Mouse (Mus musculus) cortical plate, adult 2 months (tissue): ENCODE data around the gene Sdhc. TPM values are rescaled to one million over a fixed set of nuclear protein-coding genes. Genes with fewer than 3 reads are reported as not detected.
"Not testable (repeated sequence)": the region's sequence is repeated elsewhere in the genome, so short reads cannot be mapped to it uniquely, and the experiment has no call there.

Experiments
- H3K27ac ChIP-seq: fragments of 200-500 bp; 2 replicates; pipeline ENCODE4 v1.5.1; 2012; ENCODE audit warnings: low read length, control low read depth, inconsistent platforms; ENCODE audit not compliant: insufficient read depth
- H3K4me1 ChIP-seq: fragments of 200-500 bp; 2 replicates; pipeline ENCODE4 v1.6.1; 2011; ENCODE audit warnings: low read length; ENCODE audit not compliant: control insufficient read depth, insufficient read depth
- H3K4me3 ChIP-seq: fragments of 200-500 bp; 2 replicates; pipeline ENCODE4 v1.5.1; 2011; ENCODE audit warnings: mild to moderate bottlenecking, low read length, control low read depth; ENCODE audit not compliant: insufficient read depth
- CTCF ChIP-seq: fragments of 200-500 bp; IDR thresholded peaks from 2 replicates; pipeline ENCODE4 v1.5.1; 2011; ENCODE audit warnings: mild to moderate bottlenecking, control low read depth, low read length; ENCODE audit not compliant: insufficient read depth; ENCODE audit errors: extremely low read depth
- POLR2A ChIP-seq: fragments of 200-500 bp; IDR thresholded peaks from 2 replicates; pipeline ENCODE4 v1.6.1; 2011; ENCODE audit warnings: mild to moderate bottlenecking, low read length, control low read depth; ENCODE audit not compliant: insufficient read depth; ENCODE audit errors: extremely low read depth
- polyA plus RNA-seq: library from polyadenylated mRNA; depleted of rRNA; stranded (reverse); fragments of >200 nt; gene quantifications from 2 replicates; pipeline ENCODE4 v1.2.3, GENCODE M21; 2012

Gene Sdhc
- polyA plus RNA-seq, 1 experiment = 242 TPM

- Histone ChIP-seq H3K4me3 (no peak overlapping the region), H3K4me1 (no peaks in the 10 kb centered on the region), H3K27ac (peak overlapping the region; percentile 56; the same call in 1 of the 2 replicates)
- TF ChIP-seq CTCF (no peak), POLR2A (no peak)
Observed at GRCm38 (mm10) chr1:171169913-171170312, 19.5 kb upstream of the Sdhc start.

DNA sequence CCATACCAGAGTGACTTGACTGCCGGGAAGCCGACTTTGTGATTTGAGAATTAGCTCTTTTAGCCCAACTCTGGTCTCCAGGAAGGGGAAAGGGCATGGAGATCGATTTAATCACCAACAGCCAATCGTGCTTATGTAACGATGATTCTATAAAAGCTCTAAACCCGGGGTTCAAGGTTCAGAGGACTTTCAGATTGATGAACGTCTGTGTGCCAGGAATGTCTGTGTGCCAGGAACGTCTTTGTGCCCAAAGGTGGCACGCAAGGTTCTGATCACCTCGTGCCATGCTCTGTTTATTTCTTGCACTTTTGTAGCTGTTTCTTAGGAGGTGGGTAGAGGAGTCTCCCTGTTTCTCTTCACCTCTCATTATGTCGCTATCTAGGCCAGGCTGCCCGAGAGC lies 18.5 kb upstream of the Sdhc start:
- TF ChIP-seq CTCF (no peak), POLR2A (no peak)
- Histone ChIP-seq H3K4me3 (no peak overlapping the region), H3K4me1 (no peaks in the 10 kb centered on the region), H3K27ac (no peak overlapping the region)

DNA sequence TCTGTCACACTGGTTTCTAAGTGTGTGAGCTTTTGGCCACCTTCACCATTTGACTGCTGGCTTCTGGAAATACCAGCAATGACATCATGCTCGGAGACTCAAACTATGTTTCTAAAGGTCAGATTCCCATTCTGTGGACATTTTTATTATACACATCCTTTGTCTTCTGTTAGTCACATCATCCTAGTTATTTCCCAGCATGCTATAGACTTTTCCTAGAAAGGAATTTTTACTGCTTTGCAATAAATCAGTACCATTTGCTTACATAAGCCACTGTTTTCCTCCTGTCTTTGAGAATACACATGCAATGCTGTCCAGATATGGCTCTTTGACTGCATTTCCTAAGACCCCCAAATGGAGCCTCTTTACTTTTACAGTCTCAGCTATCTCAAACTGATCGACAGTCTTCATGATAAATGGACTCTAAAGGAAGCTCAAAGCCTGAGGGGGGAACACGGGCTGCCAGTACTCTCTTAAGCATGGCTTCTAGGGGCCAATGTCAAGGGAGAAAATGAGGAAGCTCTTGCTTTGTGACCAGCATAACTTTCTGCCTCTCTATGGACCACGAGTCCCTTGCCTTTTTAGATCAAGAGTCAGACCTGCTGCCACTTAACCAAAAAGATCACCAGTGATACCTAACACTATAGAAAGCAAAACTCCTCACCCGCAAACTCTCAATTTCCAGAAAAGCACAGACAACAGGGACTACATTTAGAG lies 15.4 kb upstream of the Sdhc start:
- TF ChIP-seq CTCF (no peak), POLR2A (no peak)
- H3K4me1 ChIP-seq = no peaks in the 10 kb centered on the region
- H3K4me3 ChIP-seq = no peak overlapping the region
- H3K27ac ChIP-seq = no peak overlapping the region

- H3K27ac ChIP-seq = no peak overlapping the region
- no peak for TF ChIP-seq POLR2A
- peak; percentile 21; the same call in 1 of the 2 replicates for TF ChIP-seq CTCF
- H3K4me3 ChIP-seq = no peak overlapping the region
- H3K4me1 ChIP-seq = no peaks in the 10 kb centered on the region
Observed at GRCm38 (mm10) chr1:171164258-171164657, 13.9 kb upstream of the Sdhc start.

DNA sequence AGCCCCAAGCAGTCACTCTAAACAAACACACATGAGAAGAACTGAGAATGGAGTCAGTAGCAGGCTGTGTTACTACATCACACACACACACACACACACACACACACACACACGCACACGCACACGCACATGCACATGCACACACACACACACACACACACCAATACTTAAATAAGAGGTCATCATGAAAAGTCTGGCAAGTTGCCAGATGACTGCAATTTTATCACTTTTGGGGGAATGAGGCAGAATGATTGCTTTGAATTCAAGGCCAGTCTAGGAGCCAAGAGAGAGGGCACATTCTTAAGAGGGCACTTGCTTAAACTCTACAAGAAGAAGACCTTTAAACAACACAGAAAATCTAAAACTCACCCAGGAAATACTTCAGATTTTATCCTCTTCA lies 12.1 kb upstream of the Sdhc start:
- H3K27ac ChIP-seq = no peak overlapping the region
- H3K4me3 ChIP-seq = no peak overlapping the region
- no peaks in the 10 kb centered on the region for H3K4me1 ChIP-seq
- TF ChIP-seq POLR2A (no peak), CTCF (no peak)

DNA sequence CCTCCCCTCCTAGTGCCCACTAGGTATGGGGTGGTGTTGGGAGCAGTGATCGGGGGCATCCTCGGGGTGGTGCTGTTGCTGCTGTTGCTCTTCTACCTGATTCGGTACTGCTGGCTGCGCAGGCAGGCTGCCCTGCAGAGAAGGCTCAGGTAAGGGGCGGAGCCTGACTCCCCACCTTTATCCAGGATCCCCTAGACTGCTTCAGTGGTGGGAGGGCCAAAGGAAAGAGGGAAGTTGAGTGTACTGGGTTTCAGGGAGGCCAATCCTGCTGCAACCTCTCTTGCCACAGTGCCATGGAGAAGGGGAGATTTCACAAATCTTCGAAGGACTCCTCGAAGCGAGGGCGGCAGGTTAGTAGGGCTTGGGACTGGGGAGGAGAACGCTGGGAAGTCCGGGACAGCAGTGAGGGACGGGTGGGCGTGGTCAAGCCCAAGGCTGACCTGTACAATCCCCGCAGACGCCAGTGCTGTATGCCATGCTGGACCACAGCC lies 9.1 kb upstream of the Sdhc start:
- Histone ChIP-seq H3K27ac (no peak overlapping the region), H3K4me1 (no peaks in the 10 kb centered on the region), H3K4me3 (no peak overlapping the region)
- no peak for TF ChIP-seq POLR2A
- peak; percentile 8; the same call in 1 of the 2 replicates for TF ChIP-seq CTCF

- Histone ChIP-seq H3K4me1 (no peaks in the 10 kb centered on the region), H3K27ac (no peak overlapping the region), H3K4me3 (no peak overlapping the region)
- TF ChIP-seq CTCF (no peak), POLR2A (no peak)
Observed at GRCm38 (mm10) chr1:171157965-171158364, 7.6 kb upstream of the Sdhc start.

- H3K4me3 ChIP-seq = no peak overlapping the region
- no peaks in the 10 kb centered on the region for H3K4me1 ChIP-seq
- no peak for TF ChIP-seq POLR2A
- no peak overlapping the region for H3K27ac ChIP-seq
Observed at GRCm38 (mm10) chr1:171156644-171157043, 6.2 kb upstream of the Sdhc start.

DNA sequence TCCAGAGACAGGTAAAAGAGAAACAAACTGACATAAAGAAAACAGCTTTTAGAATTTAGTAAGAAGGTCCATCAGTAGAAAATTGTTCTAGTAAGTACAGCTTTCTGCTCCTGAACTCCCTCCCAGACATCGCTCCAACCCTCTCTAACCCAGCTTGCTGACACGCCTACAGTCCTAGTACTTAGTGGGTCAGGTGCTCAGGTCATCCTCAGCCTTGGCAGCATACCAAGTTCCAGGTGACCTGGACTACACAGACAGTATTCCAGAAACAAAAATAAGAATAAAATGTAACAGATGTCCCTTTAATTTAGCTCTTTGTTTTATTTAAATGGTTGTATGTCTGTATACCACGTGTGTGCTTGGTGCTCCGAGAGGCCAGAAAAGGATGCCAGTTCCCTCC lies 1.6 kb upstream of the Sdhc start:
- no peak for TF ChIP-seq CTCF
- no peak for TF ChIP-seq POLR2A
- Histone ChIP-seq H3K4me1 (no peaks in the 10 kb centered on the region; the same call in 1 of the 2 replicates), H3K27ac (no peak overlapping the region), H3K4me3 (no peak overlapping the region)

DNA sequence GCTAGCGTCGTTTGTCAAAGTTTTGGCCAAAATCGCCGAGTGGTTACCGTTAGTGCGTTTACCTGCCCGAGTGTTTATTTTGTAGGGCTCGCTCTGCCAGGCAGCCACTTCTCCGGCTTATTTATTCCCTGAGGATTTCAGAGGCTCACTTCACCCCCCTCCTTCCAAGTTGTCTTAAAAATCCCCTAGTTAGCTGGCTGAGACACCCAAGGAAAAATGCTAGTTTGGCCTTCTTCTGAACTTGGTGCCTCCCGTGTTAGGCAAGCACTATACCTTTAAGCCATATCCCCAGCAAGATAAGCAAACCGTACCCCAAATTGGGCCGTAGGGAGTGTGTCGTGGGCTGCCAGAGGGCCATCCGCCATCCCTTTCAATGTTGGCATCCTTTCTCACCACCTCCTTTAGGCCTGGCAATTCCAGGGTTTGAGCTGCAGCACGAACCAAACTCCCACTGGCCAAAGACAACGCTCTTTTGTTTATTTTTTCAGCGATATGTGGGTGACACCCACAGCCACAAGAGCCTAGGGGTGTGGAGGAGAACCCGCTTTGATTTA lies 512 bp upstream of the Sdhc start:
- no peak for TF ChIP-seq POLR2A
- TF ChIP-seq CTCF = no peak
- peak overlapping the region; percentile 20 for H3K27ac ChIP-seq

DNA sequence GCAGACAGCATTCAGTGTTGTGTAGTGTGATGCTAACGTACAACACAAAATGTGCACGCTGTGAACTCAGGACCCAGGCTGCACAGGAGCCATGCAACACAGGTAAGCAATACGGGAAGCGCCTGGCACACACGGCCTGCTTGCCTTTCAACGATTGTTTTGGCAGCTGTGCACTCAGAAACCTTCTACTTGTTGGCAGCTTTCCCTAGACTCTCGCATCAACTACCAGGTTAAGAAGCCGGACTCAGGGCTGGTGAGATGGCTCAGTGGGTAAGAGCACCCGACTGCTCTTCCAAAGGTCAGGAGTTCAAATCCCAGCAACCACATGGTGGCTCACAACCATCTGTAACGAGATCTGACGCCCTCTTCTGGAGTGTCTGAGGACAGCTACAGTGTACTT lies 7.4 kb downstream of the Sdhc start:
- H3K4me1 ChIP-seq, H3K27ac ChIP-seq: not testable (repeated sequence)

More for the DNA sequence above, 512 bp upstream of the Sdhc start:
- peak overlapping the region; percentile 66 for H3K4me3 ChIP-seq
- H3K4me1 ChIP-seq = no peaks in the 10 kb centered on the region; the same call in 1 of the 2 replicates

DNA sequence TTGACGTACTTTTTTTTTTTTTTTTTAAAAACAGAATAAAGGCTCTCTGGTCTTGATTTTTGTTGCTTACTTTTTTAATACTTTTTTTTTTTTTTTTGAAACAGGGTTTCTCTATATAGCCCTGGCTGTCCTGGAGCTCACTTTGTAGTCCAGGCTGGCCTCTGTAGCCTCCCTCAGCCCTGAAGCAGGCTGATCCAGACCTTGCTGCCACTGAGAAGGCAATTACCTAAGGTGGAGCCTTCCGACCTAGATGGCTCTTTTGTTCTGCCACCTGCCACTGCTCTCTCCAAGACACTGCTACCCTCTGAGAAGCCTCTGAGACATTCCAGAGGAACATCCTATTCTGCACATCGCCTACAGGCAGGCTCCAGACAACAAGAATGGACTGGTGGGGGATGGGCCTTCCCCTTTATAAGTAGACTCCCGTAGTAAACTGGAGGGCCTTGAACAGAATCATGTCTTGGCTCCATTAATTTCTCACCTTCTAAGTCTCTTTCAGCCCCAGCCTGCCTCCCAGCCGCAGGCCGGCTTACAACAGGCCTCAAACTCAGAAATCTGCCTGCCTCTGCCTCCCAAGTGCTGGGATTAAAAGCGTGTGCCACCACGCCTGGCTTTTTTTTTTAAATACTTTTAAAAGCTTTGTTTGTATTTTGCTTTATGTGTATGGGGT lies 12.8 kb downstream of the Sdhc start:
- not testable (repeated sequence) for H3K4me1 ChIP-seq, H3K27ac ChIP-seq, H3K4me3 ChIP-seq

More for the DNA sequence above, 7.4 kb downstream of the Sdhc start:
- H3K4me3 ChIP-seq = not testable (repeated sequence)
